Mouse (Mus musculus) stomach, embryonic 16.5 days (tissue): ENCODE measurements around the gene Fryl. TPM values are rescaled to one million over a fixed set of nuclear protein-coding genes. Genes with fewer than 3 reads are reported as not detected.

Experiments used
- ATAC-seq: fragments of 200-750 bp; cut with Nextera tagmentation; 2 replicates; pipeline ENCODE4 v1.8.0; 2017; ENCODE audit warnings: moderate number of reproducible peaks, moderate TSS enrichment; ENCODE audit not compliant: insufficient read depth, low FRiP score
- H3K27ac ChIP-seq: fragments of 300-500 bp; sonication (generic); 2 replicates; pipeline ENCODE4 v1.5.1; 2014; ENCODE audit warnings: low read length
- H3K27me3 ChIP-seq: fragments of 300-500 bp; sonication (generic); 2 replicates; pipeline ENCODE4 v1.6.1; 2014; ENCODE audit warnings: low read length, control low read depth, mixed read lengths; ENCODE audit not compliant: control insufficient read depth, insufficient read depth
- H3K36me3 ChIP-seq: fragments of 300-500 bp; sonication (generic); 2 replicates; pipeline ENCODE4 v1.6.1; 2014; ENCODE audit warnings: low read length; ENCODE audit not compliant: control insufficient read depth, insufficient read depth
- H3K4me1 ChIP-seq: fragments of 300-500 bp; sonication (generic); 2 replicates; pipeline ENCODE4 v1.6.1; 2014; ENCODE audit warnings: low read length, control low read depth, mixed read lengths; ENCODE audit not compliant: control insufficient read depth, insufficient read depth
- H3K4me2 ChIP-seq: fragments of 300-500 bp; sonication (generic); 2 replicates; pipeline ENCODE4 v1.6.1; 2014; ENCODE audit warnings: low read depth, low read length, mixed read lengths
- H3K4me3 ChIP-seq: fragments of 300-500 bp; sonication (generic); replicated peaks from 2 replicates; pipeline ENCODE4 v1.5.1; 2014; ENCODE audit warnings: mild to moderate bottlenecking, low read length
- H3K9ac ChIP-seq: fragments of 300-500 bp; sonication (generic); 2 replicates; pipeline ENCODE4 v1.6.1; 2014; ENCODE audit warnings: low read length
- H3K9me3 ChIP-seq: fragments of 300-500 bp; sonication (generic); replicated peaks from 2 replicates; pipeline ENCODE4 v1.6.1; 2016; ENCODE audit warnings: low read length, control low read depth; ENCODE audit not compliant: control insufficient read depth
- WGBS: fragments of 180-500 bp; shearing (Covaris S2); extraction: QIAGEN DNeasy Blood & Tissue Kit; methylation state at CpG from one replicate; pipeline ENCODE4 v1.1.7; 2014; 5-methylcytosine and 5-hydroxymethylcytosine counted together
- polyA plus RNA-seq: library from polyadenylated mRNA; unstranded; fragments of >200 nt; fragmentation: Nextera tagmentation; extraction: Ambion mirVana; gene quantifications from 2 replicates; pipeline ENCODE4 v1.2.1, GENCODE M21; 2015

The Fryl gene
- polyA plus RNA-seq, 1 experiment from 2014 or later, result 31.6 TPM

- Histone ChIP-seq H3K36me3 (peaks cover 4% of the 10 kb centered on the region; the same call in 1 of the 2 replicates), H3K4me2 (no peak overlapping the region), H3K4me1 (no peaks in the 10 kb centered on the region), H3K27ac (no peak overlapping the region), H3K27me3 (no peaks in the 10 kb centered on the region), H3K4me3 (no peak overlapping the region), H3K9ac (no peak overlapping the region), H3K9me3 (no peaks in the 10 kb centered on the region)
- 87% methylated on average over 3 of the region's 3 CpGs for WGBS
- ATAC-seq, result no peak
Observed at GRCm38 (mm10) chr5:73219716-73220115, 36.7 kb downstream of the Fryl start.

- no peaks in the 10 kb centered on the region for H3K9me3 ChIP-seq
- WGBS, result 88% methylated on average over 4 of the region's 4 CpGs
- H3K36me3 ChIP-seq, result peaks cover 4% of the 10 kb centered on the region; the same call in 1 of the 2 replicates
- no peak overlapping the region for H3K4me2 ChIP-seq
- H3K27ac ChIP-seq, result no peak overlapping the region
- ATAC-seq, result no peak
- no peak overlapping the region for H3K9ac ChIP-seq
- no peak overlapping the region for H3K4me3 ChIP-seq
- no peaks in the 10 kb centered on the region for H3K27me3 ChIP-seq
- no peaks in the 10 kb centered on the region for H3K4me1 ChIP-seq
Observed at GRCm38 (mm10) chr5:73218065-73218464, 38.4 kb downstream of the Fryl start.

- no peaks in the 10 kb centered on the region for H3K27me3 ChIP-seq
- H3K36me3 ChIP-seq, result peaks cover 4% of the 10 kb centered on the region; the same call in 1 of the 2 replicates
- no peaks in the 10 kb centered on the region for H3K9me3 ChIP-seq
- no peak for ATAC-seq
- H3K4me2 ChIP-seq, result no peak overlapping the region
- H3K4me1 ChIP-seq, result no peaks in the 10 kb centered on the region
- H3K4me3 ChIP-seq, result no peak overlapping the region
- 90% methylated on average over 1 of the region's 1 CpGs for WGBS
- no peak overlapping the region for H3K27ac ChIP-seq
- H3K9ac ChIP-seq, result no peak overlapping the region
Observed at GRCm38 (mm10) chr5:73217116-73217515, 39.3 kb downstream of the Fryl start.

GRCm38 (mm10) chr5:73216014-73216413 lies 40.4 kb downstream of the Fryl start:
- no peak overlapping the region for H3K9ac ChIP-seq
- 87% methylated on average over 9 of the region's 9 CpGs for WGBS
- no peak overlapping the region for H3K27ac ChIP-seq
- H3K36me3 ChIP-seq, result peaks cover 4% of the 10 kb centered on the region; the same call in 1 of the 2 replicates
- H3K27me3 ChIP-seq, result no peaks in the 10 kb centered on the region
- no peak overlapping the region for H3K4me3 ChIP-seq
- no peak overlapping the region for H3K4me2 ChIP-seq
- H3K4me1 ChIP-seq, result no peaks in the 10 kb centered on the region
- ATAC-seq, result no peak
- no peaks in the 10 kb centered on the region for H3K9me3 ChIP-seq

GRCm38 (mm10) chr5:73212446-73212845 lies 44.0 kb downstream of the Fryl start:
- H3K4me3 ChIP-seq, result no peak overlapping the region
- no peak overlapping the region for H3K9ac ChIP-seq
- H3K4me1 ChIP-seq, result peaks cover 4% of the 10 kb centered on the region; the same call in 1 of the 2 replicates
- no peak overlapping the region for H3K27ac ChIP-seq
- no peaks in the 10 kb centered on the region for H3K36me3 ChIP-seq
- ATAC-seq, result no peak
- H3K4me2 ChIP-seq, result no peak overlapping the region
- 80% methylated on average over 9 of the region's 9 CpGs for WGBS
- H3K9me3 ChIP-seq, result no peaks in the 10 kb centered on the region
- no peaks in the 10 kb centered on the region for H3K27me3 ChIP-seq

GRCm38 (mm10) chr5:73211961-73212360 lies 44.5 kb downstream of the Fryl start:
- H3K27ac ChIP-seq, result no peak overlapping the region
- H3K27me3 ChIP-seq, result no peaks in the 10 kb centered on the region
- no peak overlapping the region for H3K9ac ChIP-seq
- H3K9me3 ChIP-seq, result no peaks in the 10 kb centered on the region
- no peak for ATAC-seq
- 81% methylated on average over 15 of the region's 15 CpGs for WGBS
- peaks cover 4% of the 10 kb centered on the region; the same call in 1 of the 2 replicates for H3K4me1 ChIP-seq
- H3K4me3 ChIP-seq, result no peak overlapping the region
- no peak overlapping the region for H3K4me2 ChIP-seq
- no peaks in the 10 kb centered on the region for H3K36me3 ChIP-seq

- Histone ChIP-seq H3K9me3 (no peaks in the 10 kb centered on the region), H3K9ac (no peak overlapping the region), H3K4me1 (peaks cover 4% of the 10 kb centered on the region), H3K27me3 (no peaks in the 10 kb centered on the region), H3K27ac (no peak overlapping the region), H3K36me3 (no peaks in the 10 kb centered on the region), H3K4me3 (no peak overlapping the region), H3K4me2 (no peak overlapping the region)
- 84% methylated on average over 6 of the region's 6 CpGs for WGBS
- ATAC-seq, result no peak
Observed at GRCm38 (mm10) chr5:73210971-73211315, 45.5 kb downstream of the Fryl start.

GRCm38 (mm10) chr5:73210127-73210970 lies 46.1 kb downstream of the Fryl start:
- no peak for ATAC-seq
- Histone ChIP-seq H3K9ac (no peak overlapping the region), H3K4me2 (no peak overlapping the region), H3K9me3 (no peaks in the 10 kb centered on the region), H3K36me3 (no peaks in the 10 kb centered on the region), H3K4me1 (peaks cover 4% of the 10 kb centered on the region), H3K4me3 (no peak overlapping the region), H3K27me3 (no peaks in the 10 kb centered on the region), H3K27ac (no peak overlapping the region)
- 88% methylated on average over 22 of the region's 22 CpGs for WGBS

- no peak overlapping the region for H3K4me3 ChIP-seq
- H3K9ac ChIP-seq, result no peak overlapping the region
- peaks cover 4% of the 10 kb centered on the region for H3K4me1 ChIP-seq
- H3K27me3 ChIP-seq, result no peaks in the 10 kb centered on the region
- no peak overlapping the region for H3K4me2 ChIP-seq
- H3K9me3 ChIP-seq, result no peaks in the 10 kb centered on the region; the same call in 1 of the 2 replicates
- 73% methylated on average over 20 of the region's 20 CpGs for WGBS
- H3K27ac ChIP-seq, result no peak overlapping the region
- ATAC-seq, result no peak
- H3K36me3 ChIP-seq, result no peaks in the 10 kb centered on the region
Observed at GRCm38 (mm10) chr5:73209201-73210096, 47.0 kb downstream of the Fryl start.
